Mouse (Mus musculus) midbrain, embryonic 14.5 days (tissue): ENCODE data around the gene Kndc1. TPM values are rescaled to one million over a fixed set of nuclear protein-coding genes. Genes with fewer than 3 reads are reported as not detected.
A peak's percentile ranks its signal among the peaks of the same experiment; 100 is the strongest.

Experiments used
- ATAC-seq: fragments of 200-750 bp; cut with Nextera tagmentation; 2 replicates; pipeline ENCODE4 v1.8.0; 2017; ENCODE audit warnings: moderate number of reproducible peaks, moderate library complexity; ENCODE audit not compliant: low FRiP score, low TSS enrichment
- DNase-seq: peaks from one replicate; pipeline ENCODE4 v3.0.0-alpha.2; 2015
- H3K27ac ChIP-seq: fragments of 300-500 bp; sonication (generic); replicated peaks from 2 replicates; pipeline ENCODE4 v1.5.1; 2014; ENCODE audit warnings: mild to moderate bottlenecking, low read depth, low read length, moderate library complexity
- H3K27me3 ChIP-seq: fragments of 300-500 bp; sonication (generic); 2 replicates; pipeline ENCODE4 v1.6.1; 2014; ENCODE audit warnings: low read length, control low read depth, mixed read lengths; ENCODE audit not compliant: control insufficient read depth, insufficient read depth
- H3K36me3 ChIP-seq: fragments of 300-500 bp; sonication (generic); 2 replicates; pipeline ENCODE4 v1.6.1; 2014; ENCODE audit warnings: low read length, control low read depth; ENCODE audit not compliant: control insufficient read depth, insufficient read depth
- H3K4me1 ChIP-seq: fragments of 300-500 bp; sonication (generic); 2 replicates; pipeline ENCODE4 v1.6.1; 2014; ENCODE audit warnings: mild to moderate bottlenecking, antibody characterized with exemption, low read length, control low read depth; ENCODE audit not compliant: control insufficient read depth, insufficient read depth
- H3K4me2 ChIP-seq: fragments of 300-500 bp; sonication (generic); 2 replicates; pipeline ENCODE4 v1.6.1; 2014; ENCODE audit warnings: mild to moderate bottlenecking, low read length, moderate library complexity
- H3K4me3 ChIP-seq: fragments of 300-500 bp; sonication (generic); replicated peaks from 2 replicates; pipeline ENCODE4 v1.5.1; 2014; ENCODE audit warnings: low read depth, low read length
- H3K9ac ChIP-seq: fragments of 300-500 bp; sonication (generic); replicated peaks from 2 replicates; pipeline ENCODE4 v1.6.1; 2014; ENCODE audit warnings: mild to moderate bottlenecking, low read length, moderate library complexity
- H3K9me3 ChIP-seq: fragments of 300-500 bp; sonication (generic); 2 replicates; pipeline ENCODE4 v1.6.1; 2016; ENCODE audit warnings: low read length, control low read depth, mixed read lengths; ENCODE audit not compliant: control insufficient read depth
- WGBS: fragments of 180-500 bp; shearing (Covaris S2); extraction: QIAGEN DNeasy Blood & Tissue Kit; methylation state at CpG from one replicate; pipeline ENCODE4 v1.1.7; 2014; 5-methylcytosine and 5-hydroxymethylcytosine counted together
- polyA plus RNA-seq: library from polyadenylated mRNA; unstranded; fragments of >200 nt; fragmentation: Nextera tagmentation; extraction: Ambion mirVana; gene quantifications from 2 replicates; pipeline ENCODE4 v1.2.1, GENCODE M21; 2014

Gene Kndc1
- polyA plus RNA-seq, 1 experiment from 2014 or later = 20.6 TPM

DNA sequence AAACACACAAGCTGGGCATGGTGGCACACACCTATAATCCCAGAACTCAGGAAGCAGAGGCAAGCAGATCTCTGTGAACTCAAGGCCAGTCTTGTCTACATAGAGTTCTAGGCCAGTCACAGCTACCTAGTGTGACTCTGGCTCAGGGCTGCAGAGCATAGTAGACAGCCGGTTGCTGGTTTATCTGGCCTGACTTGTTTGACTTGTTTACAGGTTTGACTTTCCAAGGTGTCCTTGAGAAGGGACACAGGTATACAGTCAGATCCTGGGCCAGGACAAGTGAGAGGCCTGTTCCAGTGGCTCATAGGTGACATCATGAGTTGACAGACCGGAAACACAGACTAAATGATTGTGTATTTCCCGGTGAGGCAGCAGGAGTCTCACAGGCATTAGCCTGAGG, 42.6 kb downstream of the Kndc1 start:
- Histone ChIP-seq H3K4me1 (no peaks in the 10 kb centered on the region), H3K9ac (no peak overlapping the region), H3K36me3 (0 out of 2 replicates have a peak, but pooled peaks cover 3% of the 10 kb centered on the region), H3K27me3 (peaks cover 15% of the 10 kb centered on the region), H3K27ac (no peak overlapping the region), H3K9me3 (no peaks in the 10 kb centered on the region), H3K4me3 (no peak overlapping the region), H3K4me2 (no peak overlapping the region)
- ATAC-seq = no peak
- 81% methylated on average over 3 of the region's 3 CpGs for WGBS
- no peak for DNase-seq

GRCm38 (mm10) chr7:139937810-139938209, 43.3 kb downstream of the Kndc1 start:
- Histone ChIP-seq H3K36me3 (0 out of 2 replicates have a peak, but pooled peaks cover under 1% of the 10 kb centered on the region), H3K27me3 (peaks cover 21% of the 10 kb centered on the region), H3K9me3 (no peaks in the 10 kb centered on the region), H3K4me2 (no peak overlapping the region), H3K4me3 (no peak overlapping the region), H3K27ac (no peak overlapping the region), H3K9ac (no peak overlapping the region), H3K4me1 (no peaks in the 10 kb centered on the region)
- WGBS = 79% methylated on average over 5 of the region's 5 CpGs
- DNase-seq (no peak), ATAC-seq (no peak)

GRCm38 (mm10) chr7:139940476-139941209, 46.1 kb downstream of the Kndc1 start:
- Histone ChIP-seq H3K9me3 (no peaks in the 10 kb centered on the region), H3K36me3 (no peaks in the 10 kb centered on the region), H3K4me1 (no peaks in the 10 kb centered on the region), H3K27ac (no peak overlapping the region), H3K4me2 (no peak overlapping the region), H3K27me3 (peaks cover 50% of the 10 kb centered on the region), H3K4me3 (no peak overlapping the region), H3K9ac (no peak overlapping the region)
- WGBS = 63% methylated on average over 16 of the region's 16 CpGs
- ATAC-seq (no peak), DNase-seq (no peak)

DNA sequence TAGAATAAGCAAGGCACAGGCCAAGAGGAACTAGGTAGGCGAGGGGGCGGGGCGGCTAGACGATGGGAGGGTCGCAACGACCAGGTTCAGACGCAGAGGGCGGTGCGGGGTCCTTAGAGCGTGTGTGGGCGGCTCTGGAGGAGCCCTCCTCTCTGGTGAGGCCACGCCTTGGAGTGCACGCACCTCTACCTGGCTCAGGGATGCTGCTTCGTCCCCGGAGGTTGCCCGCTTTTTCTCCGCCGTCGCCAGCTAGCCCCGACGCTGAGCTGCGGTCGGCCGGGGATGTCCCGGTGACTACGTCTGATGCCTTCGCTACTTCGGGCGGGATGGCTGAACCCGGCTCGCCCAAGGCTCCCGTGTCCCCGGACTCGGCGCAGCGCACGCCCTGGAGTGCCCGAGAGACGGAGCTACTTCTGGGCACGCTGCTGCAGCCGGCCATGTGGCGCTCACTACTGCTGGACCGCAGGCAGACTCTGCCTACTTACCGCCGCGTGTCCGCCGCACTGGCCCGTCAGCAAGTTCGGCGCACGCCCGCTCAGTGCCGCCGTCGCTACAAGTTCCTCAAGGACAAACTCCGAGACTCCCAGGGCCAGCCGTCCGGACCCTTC, 49.3 kb downstream of the Kndc1 start, which contains the start of gene Utf1:
Gene Utf1 (plus strand): TSS at position 116 of the 608 bp plus-strand sequence.
- Histone ChIP-seq H3K9ac (peak within 1 kb of the TSS; percentile 31; the same call in 1 of the 2 replicates), H3K4me2 (peak within 1 kb of the TSS; percentile 47), H3K9me3 (no peaks in the 10 kb centered on the region), H3K4me1 (no peaks in the 10 kb centered on the region), H3K27me3 (peaks cover 74% of the 10 kb centered on the region), H3K4me3 (peak within 1 kb of the TSS; percentile 28), H3K27ac (no peak within 1 kb of the TSS), H3K36me3 (no peaks in the 10 kb centered on the region)
- DNase-seq = peak; percentile 47
- WGBS = under 1% methylated on average over 59 of the region's 59 CpGs
- ATAC-seq = no peak

DNA sequence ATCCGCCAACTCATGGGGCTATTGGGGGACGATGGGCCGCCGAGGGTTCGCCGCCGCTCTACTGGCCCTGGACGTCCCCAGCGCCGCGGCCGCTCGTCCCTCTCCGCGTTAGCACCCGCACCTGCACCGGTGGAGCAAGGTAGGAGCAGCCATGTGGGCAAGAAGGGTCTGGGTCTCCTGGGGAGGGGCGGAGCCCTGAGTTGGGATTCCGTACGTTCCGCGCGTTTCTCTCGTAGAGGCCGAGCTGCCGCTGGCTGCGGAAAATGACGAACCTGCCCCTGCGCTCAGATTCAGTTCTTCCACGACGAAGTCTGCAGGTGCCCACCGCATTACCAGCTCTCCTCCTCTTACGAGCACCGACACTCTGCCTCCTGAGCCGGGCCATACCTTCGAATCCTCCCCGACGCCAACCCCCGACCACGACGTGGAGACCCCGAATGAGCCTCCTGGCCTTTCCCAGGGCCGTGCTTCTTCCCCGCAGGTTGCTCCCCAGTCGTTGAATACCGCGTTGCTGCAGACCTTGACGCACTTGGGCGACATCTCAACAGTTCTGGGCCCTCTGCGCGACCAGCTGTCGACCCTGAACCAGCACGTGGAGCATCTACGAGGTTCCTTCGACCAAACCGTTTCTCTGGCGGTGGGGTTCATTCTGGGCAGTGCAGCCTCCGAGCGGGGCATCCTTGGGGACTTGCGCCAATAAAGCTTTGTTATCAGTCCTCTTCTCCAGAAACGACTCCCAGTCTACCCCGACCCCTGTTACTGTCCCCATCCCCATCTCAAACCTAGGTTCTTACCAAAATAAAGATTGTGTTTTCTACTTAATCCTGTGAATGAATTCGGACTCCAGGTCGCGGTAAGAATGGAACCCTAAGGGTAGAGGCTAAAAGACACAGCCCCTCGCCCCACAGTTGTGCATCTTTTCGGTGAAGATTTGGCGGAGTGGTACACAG, 50.1 kb downstream of the Kndc1 start:
- H3K27me3 ChIP-seq = peaks cover 81% of the 10 kb centered on the region
- 0 out of 2 replicates have a peak, but pooled peaks cover under 1% of the 10 kb centered on the region for H3K4me1 ChIP-seq
- peak overlapping the region; percentile 47 for H3K4me2 ChIP-seq
- 3% methylated on average over 68 of the region's 68 CpGs for WGBS
- H3K9me3 ChIP-seq = no peaks in the 10 kb centered on the region
- peak overlapping the region; percentile 28 for H3K4me3 ChIP-seq
- DNase-seq (peak; percentile 45), ATAC-seq (no peak)
- H3K9ac ChIP-seq = no peak overlapping the region
- no peaks in the 10 kb centered on the region for H3K36me3 ChIP-seq
- H3K27ac ChIP-seq = no peak overlapping the region

DNA sequence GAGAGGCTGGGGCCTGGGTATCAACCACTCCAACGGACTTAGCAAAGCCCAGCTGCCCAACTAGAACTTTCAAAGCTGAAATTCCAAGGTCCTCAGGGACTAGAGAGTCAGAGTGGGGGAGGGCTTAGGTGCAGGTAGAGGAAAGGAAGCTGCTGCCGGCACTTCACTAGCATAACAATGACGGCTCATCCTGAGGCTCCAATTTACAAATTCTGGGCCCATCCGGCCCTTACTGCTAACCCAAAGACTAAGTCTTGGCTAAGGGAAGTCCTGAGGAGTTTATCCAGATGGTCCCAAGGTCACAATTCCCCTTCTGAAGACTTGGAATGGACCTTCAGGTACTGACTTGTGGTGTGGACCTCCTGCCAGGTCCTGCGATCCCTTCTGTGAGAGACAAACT, 51.0 kb downstream of the Kndc1 start:
- 8% methylated on average over 5 of the region's 5 CpGs for WGBS
- no peaks in the 10 kb centered on the region for H3K36me3 ChIP-seq
- DNase-seq (no peak), ATAC-seq (no peak)
- no peak overlapping the region for H3K9ac ChIP-seq
- no peaks in the 10 kb centered on the region for H3K9me3 ChIP-seq
- H3K4me2 ChIP-seq = no peak overlapping the region
- peaks cover 10% of the 10 kb centered on the region; the same call in 1 of the 2 replicates for H3K4me1 ChIP-seq
- H3K27ac ChIP-seq = no peak overlapping the region
- no peak overlapping the region for H3K4me3 ChIP-seq
- peaks cover 84% of the 10 kb centered on the region for H3K27me3 ChIP-seq

DNA sequence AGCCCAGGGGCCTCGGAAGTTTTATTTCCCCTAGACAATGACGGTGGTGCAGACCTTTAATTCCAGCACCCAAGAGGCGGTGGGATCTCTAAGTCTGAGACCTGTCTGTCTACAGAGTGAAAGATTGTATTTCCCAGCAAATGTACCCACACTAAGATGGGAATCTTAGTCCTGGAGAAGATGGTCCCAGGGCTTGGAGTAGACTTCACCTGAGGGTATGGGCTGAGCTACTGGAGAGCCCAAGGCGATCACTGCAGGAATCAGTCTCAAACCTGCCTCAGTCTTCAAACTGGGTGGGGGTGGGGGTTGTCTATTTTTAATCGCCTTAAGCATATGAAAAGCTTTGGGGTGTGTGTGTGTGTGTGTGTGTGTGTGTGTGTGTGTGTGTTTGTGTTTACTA, 51.5 kb downstream of the Kndc1 start:
- DNase-seq = no peak
- 30% methylated on average over 5 of the region's 5 CpGs for WGBS
- H3K36me3 ChIP-seq = no peaks in the 10 kb centered on the region
- no peak overlapping the region for H3K4me3 ChIP-seq
- peaks cover 16% of the 10 kb centered on the region; the same call in 1 of the 2 replicates for H3K4me1 ChIP-seq
- H3K4me2 ChIP-seq = no peak overlapping the region
- peaks cover 88% of the 10 kb centered on the region for H3K27me3 ChIP-seq
- no peaks in the 10 kb centered on the region for H3K9me3 ChIP-seq
- ATAC-seq = no peak
- H3K9ac ChIP-seq = no peak overlapping the region
- H3K27ac ChIP-seq = no peak overlapping the region

GRCm38 (mm10) chr7:139949893-139950282, 55.4 kb downstream of the Kndc1 start:
- Histone ChIP-seq H3K4me2 (peak overlapping the region; percentile 65), H3K4me1 (peaks cover 18% of the 10 kb centered on the region; the same call in 1 of the 2 replicates), H3K36me3 (no peaks in the 10 kb centered on the region), H3K27me3 (peaks cover 54% of the 10 kb centered on the region), H3K27ac (no peak overlapping the region), H3K4me3 (peak overlapping the region; percentile 33), H3K9me3 (no peaks in the 10 kb centered on the region), H3K9ac (no peak overlapping the region; the same call in 1 of the 2 replicates)
- DNase-seq = peak; percentile 76
- ATAC-seq = no peak
- 1% methylated on average over 15 of the region's 15 CpGs for WGBS
